Mouse (Mus musculus): Measurements from ENCODE around the gene Cog1. TPM values are rescaled to one million over a fixed set of nuclear protein-coding genes. Genes with fewer than 3 reads are reported as not detected.

Cog1 gene
- polyA plus RNA-seq, 1 experiment: 45.6 TPM

GRCm38 (mm10) chr11:113705966-113706652 lies 57.1 kb downstream of the Cog1 start:
- no peak for TF ChIP-seq GATA1 (IDR thresholded peaks at IDR 0.05; ENCODE audit: low read length)

GRCm38 (mm10) chr11:113708629-113709213 lies 59.8 kb downstream of the Cog1 start:
- TF ChIP-seq GATA1 (IDR thresholded peaks at IDR 0.05; ENCODE audit: low read length): no peak

GRCm38 (mm10) chr11:113709272-113709671 lies 60.3 kb downstream of the Cog1 start:
- TF ChIP-seq GATA1 (IDR thresholded peaks at IDR 0.05; ENCODE audit: low read length): no peak

DNA sequence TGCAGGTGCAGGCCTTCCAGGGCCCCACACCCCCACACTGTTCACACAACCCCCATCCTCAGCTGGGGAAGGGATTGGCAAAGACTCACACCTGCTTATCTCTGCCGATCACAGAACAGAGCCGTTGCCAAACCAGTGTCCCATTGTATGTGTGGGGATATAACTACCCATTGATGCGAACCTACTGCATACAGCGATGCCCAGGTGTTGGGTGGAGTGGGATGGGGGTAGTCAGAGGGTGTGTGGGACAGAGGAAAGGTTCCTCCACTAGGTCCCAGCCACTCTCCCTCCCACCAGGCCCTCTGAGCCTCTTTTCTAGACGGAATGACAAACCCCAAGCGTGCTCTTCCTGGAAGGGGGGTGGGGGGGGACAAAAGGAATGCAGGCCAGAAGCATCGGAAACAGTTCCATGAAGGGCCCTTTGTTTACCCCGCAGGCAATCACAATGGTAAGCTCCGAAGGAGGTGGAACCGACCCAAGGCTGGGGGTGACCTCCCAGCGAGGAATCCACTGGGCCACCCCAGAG lies 60.8 kb downstream of the Cog1 start, which contains the start of gene Cpsf4l:
Cpsf4l (minus strand) TSS at position 287 of the 526 bp plus-strand sequence.
- no peak for TF ChIP-seq GATA1 (IDR thresholded peaks at IDR 0.05; ENCODE audit: low read length)

- no peak for TF ChIP-seq GATA1 (IDR thresholded peaks at IDR 0.05; ENCODE audit: low read length)
These were observed 61.3 kb downstream of the Cog1 start for GRCm38 (mm10) chr11:113710257-113710777.

DNA sequence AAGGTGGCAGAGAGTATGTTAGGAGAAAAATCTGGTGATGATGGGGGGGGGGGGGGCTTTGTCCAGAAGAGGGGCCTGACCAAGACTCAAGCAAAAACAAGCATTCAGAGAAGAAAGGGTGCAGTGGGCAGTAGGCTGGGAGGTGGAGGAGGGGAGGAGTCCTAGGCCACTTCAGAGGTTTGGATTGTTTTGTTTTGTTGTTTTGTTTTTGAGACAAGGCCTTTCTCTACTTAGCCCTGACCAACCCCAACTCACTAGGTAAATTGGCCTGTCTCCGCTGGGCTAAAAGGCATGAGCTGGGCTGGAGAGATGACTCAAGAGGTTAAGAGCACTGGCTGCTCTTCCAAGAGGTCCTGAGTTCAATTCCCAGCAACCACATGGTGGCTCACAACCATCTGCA lies 62.1 kb downstream of the Cog1 start:
- TF ChIP-seq GATA1 (IDR thresholded peaks at IDR 0.05; ENCODE audit: low read length): no peak

DNA sequence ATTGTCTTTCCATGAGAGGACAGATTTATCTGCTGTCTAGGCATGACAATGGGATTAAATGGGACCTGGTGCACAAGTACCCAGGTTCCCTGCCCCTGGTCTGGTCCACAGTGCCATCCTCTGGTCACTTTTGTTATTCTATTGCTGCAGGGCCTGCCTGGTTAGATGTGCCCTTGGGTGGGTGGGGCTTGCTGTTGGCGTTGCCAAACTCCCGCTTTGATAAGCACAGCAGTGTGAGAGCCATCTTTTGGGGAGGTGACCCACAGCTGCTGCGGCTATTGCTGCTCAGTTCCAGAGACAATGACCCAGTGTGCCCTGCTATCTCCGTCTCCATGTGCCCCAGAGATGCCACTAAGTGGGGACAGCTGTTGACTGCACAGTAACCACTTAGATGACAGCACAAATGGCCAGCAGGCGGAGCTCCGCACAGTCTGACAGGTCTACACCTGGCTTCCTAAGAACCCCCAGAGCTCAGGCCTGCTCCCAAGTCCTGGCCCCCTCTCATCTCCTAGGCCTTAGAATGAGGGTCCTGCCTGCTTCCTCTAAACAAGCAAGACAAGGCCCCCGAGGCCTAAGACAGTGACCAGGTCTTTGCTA lies 66.2 kb downstream of the Cog1 start:
- TF ChIP-seq GATA1 (IDR thresholded peaks at IDR 0.05; ENCODE audit: low read length): no peak

DNA sequence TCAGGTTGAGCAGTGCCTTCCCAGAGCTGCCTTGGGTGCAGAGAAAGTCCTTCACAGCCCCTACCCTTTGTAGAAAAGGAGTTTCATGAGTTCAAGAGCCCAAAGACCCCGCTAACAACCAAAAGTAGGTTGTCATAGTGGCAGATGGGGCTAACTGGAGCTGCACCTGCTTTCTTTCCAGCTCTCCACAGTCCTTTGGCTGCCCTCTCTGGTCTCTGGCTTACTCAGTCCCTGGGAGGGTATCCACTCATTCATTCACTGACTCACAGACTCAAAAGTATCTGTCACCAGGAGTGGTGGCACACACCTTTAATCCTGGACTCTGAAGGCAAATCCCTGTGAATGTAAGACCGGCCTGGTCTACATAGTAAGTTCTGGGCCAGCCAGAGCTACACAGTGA lies 67.2 kb downstream of the Cog1 start:
- no peak for TF ChIP-seq GATA1 (IDR thresholded peaks at IDR 0.05; ENCODE audit: low read length)

Other genes with a start within 250 kb of the Cog1 start
- not detected in 2 replicates for gene Sstr2, start 29.8 kb upstream of the Cog1 start, polyA plus RNA-seq (2012)
- gene Slc39a11, start 910 bp downstream of the Cog1 start, polyA plus RNA-seq (2012): 10.4 and 13.1 TPM in 2 replicates
- gene Fam104a, start 35.0 kb downstream of the Cog1 start, polyA plus RNA-seq (2012): 135 and 175 TPM in 2 replicates
- gene D11Wsu47e, start 35.2 kb downstream of the Cog1 start, polyA plus RNA-seq (2012): 7.1 and 8.2 TPM in 2 replicates
- 0.06 TPM in 1 of 2 replicates, not detected in the other for gene Cpsf4l, start 60.8 kb downstream of the Cog1 start, polyA plus RNA-seq (2012)
- gene Cdc42ep4, start 102.7 kb downstream of the Cog1 start, polyA plus RNA-seq (2012): 28.8 and 30.2 TPM in 2 replicates

Data from G1E-ER4 (cell line).